Mouse (Mus musculus) embryonic fibroblast, embryonic 13.5 days (primary cell): ENCODE measurements around the gene Mnd1.

Experiments
- CTCF ChIP-seq: IDR thresholded peaks from 2 replicates; pipeline ENCODE4 v1.5.1; 2011; ENCODE audit warnings: mild to moderate bottlenecking, control low read depth, low read length, moderate library complexity, borderline replicate concordance; ENCODE audit not compliant: insufficient read depth
- POLR2A ChIP-seq: IDR thresholded peaks from 2 replicates; pipeline ENCODE4 v1.6.1; 2011; ENCODE audit warnings: low read depth, mild to moderate bottlenecking, control low read depth, low read length, moderate library complexity

DNA sequence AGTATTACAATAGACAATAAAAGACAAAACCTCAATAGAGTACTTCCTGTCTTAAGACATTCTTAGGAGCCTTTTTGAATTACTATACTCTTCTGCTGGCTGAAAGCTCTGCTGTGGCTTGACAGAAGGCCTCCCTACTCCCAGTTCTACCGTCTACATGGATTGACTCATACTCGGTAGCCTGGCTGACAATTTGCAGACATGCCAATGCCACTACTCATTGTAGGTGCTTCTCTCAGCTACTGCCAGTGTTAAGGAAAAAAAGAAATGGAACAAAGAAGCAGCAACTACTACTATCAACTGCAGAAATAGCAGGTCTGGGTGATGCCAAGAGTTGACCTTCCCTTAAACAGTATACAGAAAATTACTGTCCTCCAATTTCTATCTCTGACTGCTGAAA is 47.0 kb downstream of the Mnd1 start:
- no peak for TF ChIP-seq POLR2A
- TF ChIP-seq CTCF = no peak
